Mouse (Mus musculus) adrenal gland, postnatal 14 days (tissue): ENCODE measurements around the gene Exo5. TPM values are rescaled to one million over a fixed set of nuclear protein-coding genes. Genes with fewer than 3 reads are reported as not detected.
A peak's percentile ranks its signal among the peaks of the same experiment; 100 is the strongest.

ENCODE experiments used
- DNase-seq: peaks from one replicate; pipeline ENCODE4 v3.0.0; 2021; ENCODE audit warnings: mixed read lengths
- long read RNA-seq, 2 experiments: library from polyadenylated mRNA; stranded (forward); transcript quantifications; one replicate each; pipeline ENCODE4 v2.0.0; 2021
- total RNA-seq: library from RNA; stranded (reverse); gene quantifications from 2 replicates; pipeline ENCODE4 v1.2.3, GENCODE M21; 2021

Exo5 gene
- total RNA-seq = 12.0 and 15.3 TPM in 2 replicates
- long read RNA-seq, experiment 1, transcript Exo5-201 (2 exons, 1,996 nt) = major isoform, 5 of 8 reads
- long read RNA-seq, experiment 1, partial matches to known transcripts = 0 of 8 reads
- long read RNA-seq, experiment 1, other reads (novel, unspliced or antisense) = 3 of 8 reads
- long read RNA-seq, experiment 2, partial matches to known transcripts = 0 of 2 reads
- long read RNA-seq, experiment 2, other reads (novel, unspliced or antisense) = 0 of 2 reads

DNA sequence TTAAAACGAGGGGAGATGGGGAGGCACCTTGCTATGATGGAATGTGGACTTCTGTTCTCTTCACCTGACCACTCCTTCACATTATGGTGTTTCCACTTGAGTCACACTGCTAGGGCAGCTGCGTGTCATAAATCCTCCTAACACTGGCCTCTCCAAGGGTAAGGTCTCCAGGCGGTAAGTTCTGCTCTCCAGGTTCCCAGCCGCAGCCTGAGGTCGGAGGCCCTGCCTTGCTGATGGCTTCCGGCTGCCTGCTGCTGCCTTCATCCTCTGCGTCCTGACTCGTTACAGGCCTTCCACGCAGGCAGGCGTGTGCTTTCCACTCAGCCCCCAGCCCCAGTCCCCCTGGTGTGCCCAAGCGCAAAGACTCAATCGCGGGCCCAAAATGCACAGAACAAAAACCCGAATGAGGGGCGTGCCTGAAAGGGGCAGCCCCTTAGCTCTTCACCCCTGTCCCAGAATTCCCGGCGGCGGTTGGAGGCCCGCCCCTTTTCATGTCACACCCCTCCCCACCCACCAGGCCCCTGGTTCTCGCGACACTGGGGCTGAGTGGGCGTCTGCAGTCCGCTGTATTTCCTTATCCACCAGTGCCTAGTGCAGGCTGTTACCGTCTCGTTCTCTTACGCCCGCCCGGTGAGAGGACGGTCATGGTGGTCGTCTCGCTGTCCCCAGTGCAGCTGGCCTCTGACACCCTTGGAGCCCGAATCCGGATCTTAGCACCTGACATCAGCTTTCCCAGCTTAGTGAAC lies at the start of gene Exo5:
Exo5 (minus strand) TSS at position 464 of the 746 bp plus-strand sequence.
- DNase-seq = peak; percentile 98

DNA sequence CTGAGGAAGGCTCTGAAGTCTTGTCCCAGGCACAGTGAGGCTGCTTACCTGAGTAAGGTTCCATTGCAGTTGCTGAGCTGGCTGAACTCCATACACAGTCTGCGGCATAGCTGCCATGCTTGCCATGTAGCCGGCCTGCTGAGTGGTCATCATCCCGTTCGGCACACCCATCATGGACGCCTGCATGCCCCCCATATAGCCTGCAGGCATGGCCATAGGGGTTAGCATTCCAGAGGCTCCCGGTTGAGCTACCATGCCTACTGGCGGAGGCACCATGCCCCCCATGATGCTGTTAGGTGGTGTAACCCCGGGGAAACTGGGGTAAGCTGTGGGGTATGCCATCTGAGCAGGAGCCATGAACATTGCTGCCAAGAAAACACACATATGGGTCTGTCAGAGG lies 47.0 kb upstream of the Exo5 start:
- no peak for DNase-seq

DNA sequence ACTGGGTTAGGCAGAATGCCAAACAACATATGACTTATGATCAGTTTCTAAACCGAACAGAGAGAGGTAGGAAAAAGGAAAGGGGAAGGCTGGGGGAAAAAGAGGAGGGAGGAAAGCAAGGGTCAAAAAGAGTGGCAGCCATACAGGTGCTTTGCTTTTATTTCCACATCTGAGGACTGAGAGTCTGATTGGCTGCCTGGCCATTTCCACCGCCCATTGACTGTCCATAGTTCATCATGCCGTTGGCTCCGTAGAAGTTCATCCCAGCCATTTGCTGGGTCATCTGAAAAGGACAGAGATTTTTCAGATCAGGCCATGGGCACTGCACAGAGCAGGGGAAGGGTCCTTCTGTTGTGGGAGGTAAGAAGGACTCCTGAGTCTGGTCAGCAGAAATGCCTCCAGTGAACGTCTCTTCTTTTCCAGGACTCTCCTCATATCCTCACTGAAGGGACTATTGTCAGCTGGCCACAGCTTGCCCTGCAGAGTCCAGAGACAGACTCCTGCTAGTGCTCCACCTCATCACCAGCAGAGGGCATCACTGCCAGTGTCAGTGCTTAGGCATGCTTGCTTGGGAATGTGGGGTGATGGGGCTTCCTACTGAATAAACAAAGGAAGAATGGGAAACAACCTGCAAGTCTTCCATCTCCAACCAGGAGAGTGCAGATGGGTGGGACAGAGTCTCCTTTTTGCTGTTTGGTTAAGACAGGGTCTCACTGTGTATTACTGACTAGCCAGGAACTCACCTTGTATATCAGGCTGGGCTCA lies 44.7 kb upstream of the Exo5 start:
- peak; percentile 62 for DNase-seq

DNA sequence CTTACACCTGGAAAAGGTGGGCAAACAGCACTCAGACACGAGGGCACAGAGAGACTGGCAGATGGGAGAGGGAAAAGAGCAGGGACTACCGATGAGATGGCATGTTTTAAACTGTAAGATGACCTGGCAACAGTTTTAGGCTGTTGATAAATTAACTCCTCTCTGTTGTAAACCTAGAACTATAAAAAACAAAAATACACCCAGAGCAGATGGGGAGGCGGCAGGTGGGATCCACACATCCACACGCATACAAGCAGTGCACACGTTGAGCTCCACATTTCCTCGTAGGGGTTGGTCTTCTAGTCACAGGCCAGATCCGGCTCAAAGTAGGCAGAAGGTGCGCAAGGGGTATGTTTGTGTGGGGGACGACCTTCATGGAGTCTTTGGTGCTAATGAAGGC lies 43.7 kb upstream of the Exo5 start:
- no peak for DNase-seq

DNA sequence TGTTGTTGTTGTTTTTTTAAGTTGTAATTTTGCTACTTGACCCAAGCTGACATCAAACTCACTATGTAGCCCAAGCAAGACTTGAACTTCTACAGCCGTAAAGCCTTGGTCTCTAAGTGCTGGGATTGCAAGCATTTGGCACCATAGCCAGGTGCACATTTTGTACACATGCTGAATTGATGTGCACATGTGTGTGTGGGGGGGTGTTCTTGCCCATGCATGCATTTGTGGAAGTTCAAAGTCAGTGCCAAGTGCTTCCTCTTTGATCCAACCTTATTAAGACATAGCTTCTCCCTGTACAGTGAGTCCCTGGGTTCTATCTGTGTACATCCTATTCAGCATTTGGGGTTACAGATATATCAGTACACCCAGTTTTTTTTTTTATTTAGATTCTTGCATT lies 30.8 kb upstream of the Exo5 start:
- DNase-seq = no peak

DNA sequence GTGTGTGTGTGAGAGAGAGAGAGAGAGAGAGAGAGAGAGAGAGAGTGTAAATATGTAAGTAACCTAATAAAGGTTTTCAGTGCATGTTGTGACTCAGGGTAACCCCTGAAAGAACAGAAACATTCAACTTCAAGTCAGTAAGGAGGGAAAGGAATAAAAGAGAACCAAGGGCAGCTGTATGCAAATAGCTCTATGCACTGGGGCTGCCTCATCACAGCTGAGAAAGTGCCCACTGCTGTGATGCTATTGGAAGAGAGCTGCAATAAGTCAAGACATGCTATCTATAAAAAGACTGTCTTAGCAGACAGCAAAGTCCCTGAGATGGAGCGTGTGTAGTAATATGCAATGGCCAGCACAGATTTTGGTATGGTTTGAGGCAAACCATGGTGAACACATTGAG lies 28.9 kb upstream of the Exo5 start:
- DNase-seq = no peak

DNA sequence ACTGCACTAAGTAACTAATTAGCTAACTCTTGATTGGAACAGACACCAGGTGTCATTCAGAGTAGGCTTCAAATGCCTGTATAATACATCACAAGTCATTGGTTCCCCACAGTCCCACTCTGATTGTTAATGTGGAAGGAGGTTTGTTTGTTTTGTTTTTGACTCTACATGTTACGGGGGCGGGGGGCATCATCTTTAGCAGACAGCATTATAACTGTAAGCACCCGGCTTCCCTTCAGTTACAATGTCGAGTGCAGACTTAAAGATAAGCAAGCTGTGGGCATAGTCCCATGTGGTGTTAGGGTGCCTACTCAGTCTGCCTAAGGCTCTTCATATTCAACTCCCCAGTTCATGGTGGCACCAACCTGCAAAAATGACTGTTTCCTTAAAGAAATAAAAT lies 28.2 kb upstream of the Exo5 start:
- no peak for DNase-seq

DNA sequence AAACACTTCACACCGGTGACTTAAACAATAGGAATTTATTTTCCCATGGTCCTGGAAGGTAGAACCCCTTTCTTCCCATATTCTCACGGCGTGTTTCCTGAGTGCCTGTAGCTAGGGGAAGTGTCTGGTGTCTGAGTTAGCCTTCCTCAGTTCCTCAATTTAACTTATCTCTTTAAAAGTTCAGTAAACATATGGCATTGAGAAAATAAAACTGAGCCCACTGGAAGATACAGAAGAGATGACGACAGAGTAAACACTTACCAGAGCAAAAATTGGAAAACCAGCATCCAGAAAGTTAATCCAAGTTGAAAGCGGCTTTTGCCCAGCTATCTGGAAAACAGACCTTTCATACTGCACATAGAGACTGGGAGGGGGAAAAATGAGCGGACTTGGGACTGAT lies 27.3 kb upstream of the Exo5 start:
- DNase-seq = no peak

DNA sequence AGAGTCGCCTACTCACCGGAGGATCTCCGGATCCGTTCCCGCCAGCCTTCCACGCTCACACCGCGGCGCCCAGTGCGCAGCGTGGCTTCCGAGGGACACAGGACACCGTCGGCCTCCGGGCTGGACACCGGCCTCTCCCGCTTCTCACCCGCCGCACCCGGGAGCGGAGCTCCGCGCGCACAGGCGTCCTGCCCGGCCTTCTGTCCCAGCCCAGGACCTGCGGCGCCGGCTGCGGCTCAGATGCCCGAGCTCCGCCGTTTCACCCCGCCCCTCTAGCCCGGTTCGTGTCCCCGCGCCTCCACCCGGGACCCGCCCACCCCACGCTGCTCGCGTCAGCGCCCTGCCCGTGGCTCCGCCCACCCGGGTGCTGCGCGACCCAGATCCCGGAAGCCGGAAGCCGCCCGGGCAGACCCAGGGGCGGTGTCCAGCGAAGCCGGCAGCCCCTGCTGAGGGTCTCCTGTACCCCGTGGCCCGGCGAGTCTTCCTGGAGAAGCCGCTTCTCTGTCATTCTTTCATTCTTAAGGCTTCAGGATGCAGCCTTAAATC lies 26.7 kb upstream of the Exo5 start, which contains the start of gene Zfp69:
Zfp69 (minus strand) TSS at position 272 of the 546 bp plus-strand sequence.
- DNase-seq = peak; percentile 96

DNA sequence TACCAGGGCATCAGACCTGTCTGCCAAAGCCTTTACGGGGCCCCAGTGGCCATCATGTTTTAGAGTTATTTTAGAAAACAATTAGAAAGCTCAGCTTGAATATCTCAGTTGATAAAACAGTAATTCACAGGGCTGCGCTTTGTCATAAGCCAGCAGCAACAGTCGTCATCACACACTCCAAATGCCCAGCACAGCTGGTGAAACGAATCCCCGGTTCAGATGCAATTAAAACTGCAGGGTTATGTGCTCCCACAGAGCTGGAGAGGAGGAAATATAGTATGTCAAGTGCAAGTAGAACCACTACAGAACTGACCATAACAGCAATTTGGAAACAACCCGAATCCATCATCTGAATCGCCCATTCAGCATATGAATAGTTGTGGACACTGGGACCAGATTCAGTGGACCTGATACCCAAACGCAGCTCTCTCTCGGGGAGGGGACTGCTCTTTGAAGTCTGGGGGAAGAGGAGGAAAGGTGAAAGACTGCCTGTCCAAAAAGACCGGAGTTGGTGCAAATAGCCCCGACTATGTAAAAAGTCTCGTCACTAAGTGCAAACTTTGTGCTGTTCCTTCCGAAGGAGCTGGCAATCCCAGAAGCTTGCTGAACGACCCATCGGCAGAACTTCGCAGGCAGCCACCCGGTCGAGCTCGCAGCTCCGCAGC lies 26.1 kb upstream of the Exo5 start:
- DNase-seq = no peak

DNA sequence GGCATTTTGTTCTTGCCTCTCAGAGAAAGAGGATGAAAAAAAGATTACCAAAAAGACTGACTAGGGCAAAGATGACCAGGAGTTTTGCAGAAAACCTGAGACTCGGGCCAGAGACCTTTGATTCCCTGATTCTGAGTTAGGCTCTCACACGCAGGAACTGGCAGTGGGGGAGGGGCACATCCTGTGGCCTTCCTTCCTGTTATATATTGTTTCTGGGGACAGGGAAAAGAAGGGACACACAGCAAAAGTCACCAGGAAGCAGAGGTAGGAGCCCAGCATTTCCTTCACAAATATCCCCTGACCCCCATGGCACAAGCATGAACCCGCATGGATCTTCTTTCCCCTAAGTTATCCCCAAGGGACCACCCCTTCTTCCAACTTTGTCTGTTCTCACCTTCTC lies 24.1 kb upstream of the Exo5 start:
- peak; percentile 62 for DNase-seq

DNA sequence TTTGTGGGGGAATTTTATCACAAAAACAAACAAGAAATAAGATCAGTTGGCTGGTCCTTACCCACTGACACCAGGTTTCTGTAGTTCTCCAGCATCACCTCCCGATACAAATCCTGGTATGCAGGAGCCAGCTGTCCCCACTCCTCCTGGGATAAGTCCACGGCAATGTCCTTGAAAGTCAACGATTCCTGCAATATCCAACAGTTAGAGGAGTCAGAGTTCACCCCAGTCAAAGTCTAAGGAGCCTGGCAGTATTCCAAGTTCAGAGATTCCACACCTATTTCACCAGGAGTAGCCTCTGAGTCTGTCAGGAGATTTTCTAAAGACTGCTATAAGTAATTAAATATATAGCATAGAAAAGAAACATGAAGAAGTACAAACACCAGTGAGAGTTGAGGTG lies 10.2 kb upstream of the Exo5 start:
- no peak for DNase-seq

DNA sequence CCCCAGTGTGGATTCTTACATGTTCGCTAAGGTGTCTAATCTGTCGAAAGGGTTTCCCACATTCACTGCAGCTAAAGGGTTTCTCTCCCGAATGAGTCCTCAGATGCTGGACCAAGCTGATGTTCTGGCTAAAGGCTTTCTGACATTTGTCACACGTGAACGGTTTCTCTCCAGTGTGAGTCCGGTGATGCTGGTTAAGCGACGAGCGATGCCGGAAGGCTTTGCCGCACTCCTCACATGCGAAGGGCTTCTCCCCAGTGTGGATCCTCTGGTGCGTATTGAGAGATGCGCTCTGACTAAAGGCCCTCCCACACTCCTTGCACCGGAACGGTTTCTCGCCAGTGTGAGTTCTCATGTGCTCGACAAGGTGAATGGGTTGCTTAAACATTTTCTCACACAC lies 5.9 kb upstream of the Exo5 start:
- DNase-seq = no peak

DNA sequence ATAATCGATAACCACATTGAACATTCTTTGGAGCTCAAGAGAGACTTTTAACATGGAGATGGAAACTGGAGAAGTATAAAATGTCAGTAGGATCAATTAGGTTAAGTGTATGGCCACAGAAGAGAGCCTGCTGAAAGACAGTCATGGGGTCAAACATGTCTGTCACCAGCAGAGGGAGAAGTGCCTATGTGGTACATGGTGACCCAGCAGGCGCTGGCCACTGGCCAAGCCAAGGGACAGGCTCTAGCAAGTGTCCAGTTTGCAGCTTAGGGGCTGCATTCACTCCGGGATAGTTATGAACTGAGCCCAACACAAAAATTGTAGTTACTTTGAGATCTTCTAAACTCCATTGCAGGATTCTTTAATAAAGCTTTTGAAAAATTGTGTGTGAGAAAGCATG lies 3.9 kb upstream of the Exo5 start:
- peak; percentile 56 for DNase-seq

DNA sequence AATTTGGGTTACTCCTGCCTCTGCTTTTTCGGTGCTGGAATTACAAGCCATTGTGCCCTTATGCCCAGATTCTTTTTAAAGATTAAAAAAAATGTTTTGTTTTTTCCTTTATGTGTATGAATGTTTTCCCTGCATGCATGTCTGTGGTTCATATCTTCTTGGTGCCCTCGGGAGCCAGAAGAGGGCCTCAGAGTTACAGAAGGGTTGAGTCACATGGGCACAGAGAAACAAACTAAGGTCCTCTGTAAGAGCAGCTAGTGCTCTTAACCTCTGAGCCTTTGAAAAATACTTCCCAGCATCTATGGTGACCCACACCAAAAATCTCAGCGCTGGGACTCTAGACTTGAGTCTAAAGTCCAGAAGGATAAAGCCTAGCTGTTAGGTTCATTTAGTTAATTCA lies 569 bp upstream of the Exo5 start:
- DNase-seq = peak; percentile 56

DNA sequence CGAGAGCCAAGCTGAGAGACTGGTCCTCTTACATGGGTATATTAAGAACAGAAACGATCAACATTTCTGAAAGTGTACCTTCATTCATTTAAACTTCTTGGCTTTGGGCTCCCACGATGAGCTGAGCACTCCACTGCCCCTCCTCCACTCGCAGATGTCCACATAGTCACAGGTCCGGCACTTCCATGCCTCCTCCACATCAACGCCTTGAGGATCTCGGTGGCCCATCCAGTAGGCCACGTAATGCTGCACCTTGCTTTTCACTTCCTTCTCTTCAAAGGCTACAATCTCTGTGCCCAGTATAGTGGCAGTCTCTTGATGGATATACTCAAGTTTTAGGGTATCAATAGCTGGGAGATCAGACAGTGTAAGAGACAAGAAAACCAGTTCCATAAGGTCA lies 3.4 kb downstream of the Exo5 start:
- DNase-seq = no peak

DNA sequence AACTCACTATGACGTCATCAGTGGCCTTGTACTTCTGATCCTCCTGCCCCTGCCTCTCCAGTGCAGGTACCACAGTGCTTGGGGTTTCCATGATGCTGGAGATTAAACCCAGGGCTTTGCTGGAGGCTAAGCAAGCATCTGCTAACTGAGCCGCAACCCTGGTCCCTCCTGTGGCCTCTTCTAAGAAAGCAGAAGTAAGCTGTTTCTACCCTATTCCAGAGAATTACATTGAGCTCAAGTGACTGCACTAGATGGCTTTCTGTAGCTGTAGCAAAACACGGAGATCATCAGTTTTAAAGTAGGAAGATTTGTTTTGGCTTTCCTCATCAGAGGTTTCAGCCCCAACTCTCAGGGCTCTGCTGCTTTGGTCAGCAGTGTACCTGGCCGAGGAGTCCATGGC lies 10.3 kb downstream of the Exo5 start:
- no peak for DNase-seq

DNA sequence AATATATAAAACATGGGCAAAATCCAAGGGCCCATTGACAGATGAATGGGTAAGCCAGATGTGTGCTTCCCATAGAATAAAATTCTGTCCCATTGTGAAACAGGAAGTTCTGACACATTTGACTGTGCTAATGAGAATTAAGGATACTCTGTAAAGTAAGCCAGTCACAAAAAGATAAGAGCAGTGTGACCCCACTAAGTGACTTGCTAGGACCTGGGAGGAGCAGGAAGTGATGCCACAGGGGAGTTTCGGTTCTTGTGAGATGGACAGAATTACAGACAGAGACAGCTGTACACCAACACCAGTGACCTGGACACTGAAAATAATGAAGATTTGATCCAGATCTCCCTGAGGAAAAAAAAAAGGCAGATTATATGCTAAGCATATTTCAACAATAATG lies 11.0 kb downstream of the Exo5 start:
- DNase-seq = no peak

DNA sequence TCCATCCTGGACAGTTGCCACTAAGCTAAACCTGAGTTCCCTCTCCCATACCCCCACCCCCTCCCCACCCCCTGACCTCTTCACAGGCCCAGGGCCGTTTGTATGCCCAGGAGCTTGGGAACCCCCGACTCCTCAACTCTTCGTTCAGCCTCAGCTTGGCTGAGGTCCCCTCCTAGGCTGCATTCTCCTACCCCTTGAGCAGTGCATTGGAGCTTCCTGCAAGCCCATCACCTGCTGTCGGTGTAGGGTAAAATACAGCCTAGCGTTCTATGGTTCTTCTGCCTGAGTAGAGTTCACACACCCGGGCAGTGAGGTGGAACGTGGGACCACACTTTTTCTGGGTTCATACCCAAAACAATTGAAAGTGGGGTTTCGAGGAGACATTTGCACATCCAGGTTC lies 11.4 kb downstream of the Exo5 start:
- DNase-seq = no peak

DNA sequence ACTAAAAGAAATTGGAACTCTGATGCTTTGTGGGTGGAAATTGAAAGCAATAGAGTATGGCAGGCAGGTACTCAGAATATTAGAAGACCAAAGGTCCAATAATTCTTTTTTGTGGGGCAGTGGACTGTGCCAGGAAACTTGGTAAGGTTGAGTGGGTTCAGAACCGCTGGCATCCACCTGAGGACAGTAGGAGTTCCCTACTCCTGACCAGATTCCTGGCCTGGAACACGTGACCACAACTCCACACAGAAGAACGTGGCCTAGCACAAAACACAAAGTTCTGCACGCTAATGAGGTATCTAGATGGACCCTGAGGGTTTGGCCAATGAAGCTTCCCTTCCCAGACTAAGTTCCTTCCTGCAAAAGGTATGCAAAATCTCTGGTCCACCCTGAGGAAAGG lies 12.0 kb downstream of the Exo5 start:
- DNase-seq = no peak

DNA sequence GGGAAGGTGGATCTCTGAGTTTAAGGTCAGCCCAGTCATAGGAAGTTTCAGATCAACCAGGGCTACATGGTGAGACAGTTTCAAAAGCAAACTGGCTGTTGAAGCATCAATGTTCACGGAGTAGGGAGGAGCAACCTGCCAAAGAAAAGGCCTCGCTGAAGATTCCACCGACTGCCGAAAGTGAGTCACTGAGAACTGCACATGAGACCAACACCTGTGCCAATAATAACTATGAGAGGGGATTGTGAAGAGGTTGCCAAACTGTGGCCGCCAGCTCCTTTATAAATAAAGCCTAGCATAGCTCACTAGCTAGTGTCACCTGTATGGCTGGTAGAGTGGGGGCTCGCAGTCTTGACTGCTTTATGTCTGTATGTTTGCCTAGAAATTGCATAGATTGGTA lies 13.7 kb downstream of the Exo5 start:
- DNase-seq = no peak

DNA sequence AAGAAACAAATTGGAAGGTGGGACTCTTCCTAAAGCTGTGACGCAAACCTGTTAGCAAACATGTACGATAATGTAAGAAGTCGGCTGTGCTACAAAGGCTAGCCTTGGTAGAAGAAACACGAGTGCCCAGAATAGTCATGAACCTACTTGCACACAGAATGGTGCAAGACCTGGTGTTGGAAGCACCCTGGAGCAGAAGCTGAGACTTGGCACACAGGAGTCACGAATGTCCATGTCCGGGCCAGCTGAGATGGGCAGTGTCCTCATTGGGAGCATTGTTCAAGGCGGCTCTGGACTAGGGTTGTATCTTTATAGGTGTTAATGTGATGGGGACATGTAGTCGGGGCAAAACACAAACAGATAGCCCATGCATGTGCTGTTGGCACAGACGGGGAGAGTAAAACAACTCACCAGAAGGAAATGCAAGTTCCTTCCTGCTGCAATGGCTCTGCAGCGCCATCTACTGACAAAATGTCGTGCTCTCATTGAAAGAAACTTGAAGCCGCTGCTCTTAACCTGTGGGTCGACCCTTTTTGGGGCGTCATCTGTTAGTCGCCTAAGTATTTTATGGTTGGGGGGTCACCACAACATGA lies 15.2 kb downstream of the Exo5 start:
- peak; percentile 67 for DNase-seq
